Mouse (Mus musculus) liver, postnatal 0 days (tissue): ENCODE results near the gene Igfbp2.

ENCODE experiments used
- CTCF ChIP-seq: sonication (generic); IDR thresholded peaks from 2 replicates; pipeline ENCODE4 v1.5.1; 2016; ENCODE audit warnings: antibody characterized with exemption, low read depth
- EP300 ChIP-seq: IDR thresholded peaks from 2 replicates; pipeline ENCODE4 v1.6.1; 2016; ENCODE audit warnings: antibody characterized with exemption, low read depth, mild to moderate bottlenecking

DNA sequence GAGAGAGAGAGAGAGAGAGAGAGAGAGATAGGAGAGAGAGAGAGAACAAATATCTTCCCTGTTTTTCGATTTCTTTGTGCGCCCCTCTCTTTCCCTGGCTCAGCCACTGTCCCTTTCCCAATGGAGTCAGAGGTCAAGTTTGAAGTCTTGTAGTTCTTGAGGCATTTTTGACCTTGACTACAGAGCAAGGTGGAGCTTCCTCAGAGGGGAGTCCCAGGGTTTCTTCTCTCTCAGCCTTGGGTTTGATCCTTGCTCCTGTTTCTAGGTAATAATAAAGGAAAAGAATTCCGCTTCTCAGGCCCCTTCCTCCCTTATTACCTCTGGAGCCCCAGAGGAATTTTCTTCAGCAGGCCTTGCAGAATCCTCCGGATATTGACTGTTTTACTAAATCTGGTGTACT is 1.6 kb downstream of the Igfbp2 start:
- TF ChIP-seq CTCF (no peak), EP300 (no peak)
